11 mouse cellular contexts compared by ENCODE assay signal in genomic region chr4:93352930-93353329, GRCm38 (mm10). TPM values are rescaled to one million over a fixed set of nuclear protein-coding genes. Genes with fewer than 3 reads are reported as not detected.
DNase-seq lines count a peak whose midpoint lies in the region; ATAC-seq and TF ChIP-seq lines count a peak whose summit lies in the region.
"Had no signal": no experiment of that assay in that cellular context is flagged by ENCODE, and none has a peak within 500 bp of the region (broad histone marks: within the 10 kb centered on the region; RNA-seq: fewer than 3 reads in every experiment).

No protein-coding gene starts in this region.

- DNase-seq in embryo, embryonic 11 days = peak; percentile 17
- no peak for DNase-seq in embryo, embryonic 9.5 days (ENCODE audit: extremely low spot score)
- DNase-seq in left cerebral cortex, adult 2 months (ENCODE audit: extremely low spot score in 1 of 2, low spot score in 2 of 2) = no peak
- no peak for DNase-seq in left cerebral cortex, adult 18-20 months (ENCODE audit: low spot score in 2 of 2)
- DNase-seq in NIH3T3 (ENCODE audit: low read depth) = peak; percentile 53
- no peak for DNase-seq in natural killer cell, adult 2 months (ENCODE audit: low spot score in 2 of 2)
- DNase-seq: kidney, adult 18-20 months had no signal

- intact Hi-C loops in left cerebral cortex, adult 2 months (cut with DNase I) = loop anchor here (10.0 kb wide), 1 partner anchor 652 kb away; no protein-coding TSS in a partner anchor

- peak; percentile 83 for ATAC-seq in megakaryocyte-erythroid progenitor cell, adult 5-6 weeks (replicated peaks; ENCODE audit: low FRiP score, low TSS enrichment, poor library complexity, severe bottlenecking)
- no peak for ATAC-seq in cerebellum, adult (ENCODE audit: insufficient number of reproducible peaks, low FRiP score, low TSS enrichment)

- no peak overlapping the region for H3K4me3 ChIP-seq in left cerebral cortex, adult 2 months
- H3K4me3 ChIP-seq: heart, embryonic 13.5 days; limb, embryonic 10.5 days had no signal

- TF ChIP-seq CTCF in left cerebral cortex, adult 2 months (IDR thresholded peaks at IDR 0.05) = peak; percentile 73

- no peak overlapping the region for H3K27ac ChIP-seq in left cerebral cortex, adult 2 months
- H3K27ac ChIP-seq: heart, embryonic 13.5 days; limb, embryonic 10.5 days had no signal

RNA-seq across cellular contexts. Expression of gene Tusc1, which starts 17.6 kb away (rescaled TPM):
- total RNA-seq in left cerebral cortex, adult 2 months (2021) = 10 to 100 TPM; 11.2 to 11.9 TPM
- total RNA-seq in left cerebral cortex, adult 18-20 months (2021) = 1 to 10 TPM; 9.2 to 9.9 TPM
- total RNA-seq in megakaryocyte-erythroid progenitor cell, adult 5-6 weeks (2014; fragmentation: Nextera tagmentation) = 10.8 and 14.0 TPM in 2 replicates
- total RNA-seq in megakaryocyte-erythroid progenitor cell, adult 5-6 weeks (2017) = 2.6 and 7.6 TPM in 2 replicates

Comparison
In these comparisons a context has a peak if more than half of its experiments do, and no peak if none do; other contexts are left out.
1. DNase-seq: peak in embryo, embryonic 11 days (single experiment) and NIH3T3 (single experiment); none in embryo, embryonic 9.5 days (single experiment), left cerebral cortex, adult 2 months (0 of 2), left cerebral cortex, adult 18-20 months (0 of 2) and natural killer cell, adult 2 months (0 of 2).